Mouse (Mus musculus) brain, embryonic 14.5 days (tissue): ENCODE measurements around the gene Nip7.

ENCODE experiments used
- CTCF ChIP-seq: fragments of 200-500 bp; IDR thresholded peaks from 2 replicates; pipeline ENCODE4 v1.5.1; 2012; ENCODE audit warnings: inconsistent platforms, mild to moderate bottlenecking, moderate library complexity, borderline replicate concordance; ENCODE audit not compliant: insufficient read depth, insufficient read length; ENCODE audit errors: extremely low read depth
- POLR2A ChIP-seq: fragments of 200-500 bp; IDR thresholded peaks from 2 replicates; pipeline ENCODE4 v1.6.1; 2012; ENCODE audit warnings: mild to moderate bottlenecking, inconsistent platforms, borderline replicate concordance; ENCODE audit not compliant: poor library complexity, insufficient read depth, insufficient read length, severe bottlenecking; ENCODE audit errors: extremely low read depth

- TF ChIP-seq POLR2A: no peak
- TF ChIP-seq CTCF: no peak
Observed at GRCm38 (mm10) chr8:107090531-107090930, 33.9 kb downstream of the Nip7 start.
